Mouse (Mus musculus): ENCODE measurements around the gene Gm16485.

The Gm16485 gene

GRCm38 (mm10) chr9:8971491-8971890 is at the start of gene Gm16485:
TSS of gene Gm16485 (plus strand) at chr9:8971791.
- no peak for DNase-seq (ENCODE audit: low read depth)

- DNase-seq (ENCODE audit: low read depth), result no peak
Observed at GRCm38 (mm10) chr9:8927561-8927960, 44.0 kb upstream of the Gm16485 start.

- no peak for DNase-seq (ENCODE audit: low read depth)
Observed at GRCm38 (mm10) chr9:8937753-8938152, 33.8 kb upstream of the Gm16485 start.

- no peak for DNase-seq (ENCODE audit: low read depth)
Observed at GRCm38 (mm10) chr9:8953306-8953705, 18.3 kb upstream of the Gm16485 start.

- DNase-seq (ENCODE audit: low read depth), result peak; percentile 19
Observed at GRCm38 (mm10) chr9:8964512-8965133, 7.0 kb upstream of the Gm16485 start.

GRCm38 (mm10) chr9:8970240-8970639 is 1.4 kb upstream of the Gm16485 start:
- no peak for DNase-seq (ENCODE audit: low read depth)

GRCm38 (mm10) chr9:8977775-8978174 is 6.2 kb downstream of the Gm16485 start:
- DNase-seq (ENCODE audit: low read depth), result no peak

GRCm38 (mm10) chr9:8982315-8982714 is 10.7 kb downstream of the Gm16485 start:
- no peak for DNase-seq (ENCODE audit: low read depth)

GRCm38 (mm10) chr9:8996494-8996893 is 24.9 kb downstream of the Gm16485 start:
- DNase-seq (ENCODE audit: low read depth), result no peak

GRCm38 (mm10) chr9:9001170-9001569 is 29.6 kb downstream of the Gm16485 start:
- DNase-seq (ENCODE audit: low read depth), result no peak

- no peak for DNase-seq (ENCODE audit: low read depth)
Observed at GRCm38 (mm10) chr9:9015108-9015507, 43.5 kb downstream of the Gm16485 start.
